Mouse (Mus musculus): ENCODE results near the gene P4ha2.

P4ha2 gene

GRCm38 (mm10) chr11:54140159-54140558 lies 40.3 kb downstream of the P4ha2 start:
- DNase-seq (ENCODE audit: low read depth, low spot score): peak; percentile 99

GRCm38 (mm10) chr11:54141200-54141971 lies 41.5 kb downstream of the P4ha2 start:
- DNase-seq (ENCODE audit: low read depth, low spot score): peak; percentile 43

- peak; percentile 61 for DNase-seq (ENCODE audit: low read depth, low spot score)
Measured at GRCm38 (mm10) chr11:54144886-54145285, 45.0 kb downstream of the P4ha2 start.

GRCm38 (mm10) chr11:54145990-54146389 lies 46.1 kb downstream of the P4ha2 start:
- peak; percentile 14 for DNase-seq (ENCODE audit: low read depth, low spot score)

GRCm38 (mm10) chr11:54149791-54150465 lies 50.0 kb downstream of the P4ha2 start:
- DNase-seq (ENCODE audit: low read depth, low spot score): no peak

GRCm38 (mm10) chr11:54151141-54151540 lies 51.2 kb downstream of the P4ha2 start:
- DNase-seq (ENCODE audit: low read depth, low spot score): no peak

- DNase-seq (ENCODE audit: low read depth, low spot score): no peak
Measured at GRCm38 (mm10) chr11:54152957-54153356, 53.1 kb downstream of the P4ha2 start.

GRCm38 (mm10) chr11:54155864-54156263 lies 56.0 kb downstream of the P4ha2 start:
- no peak for DNase-seq (ENCODE audit: low read depth, low spot score)

- no peak for DNase-seq (ENCODE audit: low read depth, low spot score)
Measured at GRCm38 (mm10) chr11:54156504-54156903, 56.6 kb downstream of the P4ha2 start.

GRCm38 (mm10) chr11:54157586-54157985 lies 57.7 kb downstream of the P4ha2 start:
- DNase-seq (ENCODE audit: low read depth, low spot score): no peak

GRCm38 (mm10) chr11:54160435-54160834 lies 60.5 kb downstream of the P4ha2 start:
- DNase-seq (ENCODE audit: low read depth, low spot score): no peak

GRCm38 (mm10) chr11:54160920-54161319 lies 61.0 kb downstream of the P4ha2 start:
- no peak for DNase-seq (ENCODE audit: low read depth, low spot score)

- no peak for DNase-seq (ENCODE audit: low read depth, low spot score)
Measured at GRCm38 (mm10) chr11:54161514-54161913, 61.6 kb downstream of the P4ha2 start.

- peak; percentile 60 for DNase-seq (ENCODE audit: low read depth, low spot score)
Measured at GRCm38 (mm10) chr11:54162968-54163367, 63.1 kb downstream of the P4ha2 start.

GRCm38 (mm10) chr11:54169432-54170295 lies 69.8 kb downstream of the P4ha2 start:
- no peak for DNase-seq (ENCODE audit: low read depth, low spot score)

GRCm38 (mm10) chr11:54171175-54171574 lies 71.3 kb downstream of the P4ha2 start:
- no peak for DNase-seq (ENCODE audit: low read depth, low spot score)

- DNase-seq (ENCODE audit: low read depth, low spot score): no peak
Measured at GRCm38 (mm10) chr11:54174226-54174625, 74.3 kb downstream of the P4ha2 start.

GRCm38 (mm10) chr11:54174877-54175276 lies 75.0 kb downstream of the P4ha2 start:
- DNase-seq (ENCODE audit: low read depth, low spot score): no peak
